Mouse (Mus musculus): ENCODE measurements around the gene Psmf1. TPM values are rescaled to one million over a fixed set of nuclear protein-coding genes. Genes with fewer than 3 reads are reported as not detected.
A peak's percentile ranks its signal among the peaks of the same experiment; 100 is the strongest.

Psmf1 gene
- polyA plus RNA-seq, 1 experiment from 2014 or later = 38.9 TPM

DNA sequence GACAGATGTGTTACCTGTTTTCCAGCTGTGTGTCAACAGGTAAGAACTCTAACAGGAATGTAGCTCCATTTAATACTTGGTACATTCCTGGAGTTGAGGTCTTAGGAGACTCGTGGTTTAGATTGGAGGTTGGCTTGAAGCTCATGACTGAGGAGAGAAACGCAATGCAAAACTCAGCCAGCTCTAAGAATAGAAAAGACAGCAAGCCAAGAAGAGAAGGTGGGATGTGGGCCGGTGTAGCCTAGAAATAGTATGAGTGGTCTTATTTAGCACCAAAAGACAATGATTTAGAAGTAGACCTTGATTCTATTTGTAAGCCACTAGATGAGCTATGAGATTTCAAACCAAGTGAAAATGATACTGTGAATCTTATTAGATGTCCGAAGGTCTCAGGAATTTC, 28.5 kb downstream of the Psmf1 start:
- Histone ChIP-seq H3K4me2 (ENCODE audit: low read depth, low read length) (no peak overlapping the region), H3K9me3 (ENCODE audit: control insufficient read depth, low read length) (no peaks in the 10 kb centered on the region), H3K27ac (replicated peaks; ENCODE audit: low read depth, low read length) (no peak overlapping the region), H3K27me3 (replicated peaks; ENCODE audit: control insufficient read depth, insufficient read depth, low read length) (no peaks in the 10 kb centered on the region), H3K36me3 (ENCODE audit: control insufficient read depth, insufficient read depth, low read length) (peaks cover 44% of the 10 kb centered on the region), H3K9ac (ENCODE audit: low read depth, low read length) (no peak overlapping the region), H3K4me3 (ENCODE audit: low read depth, low read length) (no peak overlapping the region), H3K4me1 (ENCODE audit: control insufficient read depth, insufficient read depth, low read length) (no peaks in the 10 kb centered on the region)
- DNase-seq (ENCODE audit: low spot score) (no peak), ATAC-seq (ENCODE audit: low read depth) (no peak)
- WGBS = 90% methylated on average over 4 of the region's 4 CpGs

DNA sequence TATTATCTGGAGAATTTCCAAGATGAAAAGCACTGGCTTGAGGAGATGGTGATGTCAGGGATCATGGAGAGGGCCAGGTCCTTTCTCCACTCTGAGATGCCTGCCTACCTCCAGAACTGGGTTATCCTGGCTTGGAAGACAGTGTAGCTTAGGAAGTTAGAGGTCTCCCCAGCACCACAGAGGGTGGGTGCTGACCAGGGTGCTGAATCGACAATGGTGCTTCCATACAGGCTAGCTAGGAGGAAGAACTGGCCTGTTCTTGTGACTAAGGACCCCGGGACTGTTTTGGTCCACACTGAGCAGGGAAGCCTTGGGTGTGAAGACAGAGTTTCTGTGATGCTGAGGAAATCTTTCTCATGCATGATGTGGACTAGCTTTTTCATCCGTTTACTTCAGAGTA, 31.3 kb downstream of the Psmf1 start:
- Histone ChIP-seq H3K9me3 (ENCODE audit: control insufficient read depth, low read length) (no peaks in the 10 kb centered on the region), H3K9ac (ENCODE audit: low read depth, low read length) (no peak overlapping the region), H3K36me3 (ENCODE audit: control insufficient read depth, insufficient read depth, low read length) (peaks cover 19% of the 10 kb centered on the region), H3K27ac (replicated peaks; ENCODE audit: low read depth, low read length) (no peak overlapping the region), H3K4me2 (ENCODE audit: low read depth, low read length) (no peak overlapping the region), H3K27me3 (replicated peaks; ENCODE audit: control insufficient read depth, insufficient read depth, low read length) (no peaks in the 10 kb centered on the region), H3K4me1 (ENCODE audit: control insufficient read depth, insufficient read depth, low read length) (no peaks in the 10 kb centered on the region), H3K4me3 (ENCODE audit: low read depth, low read length) (no peak overlapping the region)
- 0 out of 2 replicates have a peak, but pooled peaks have one; percentile 22 for ATAC-seq (ENCODE audit: low read depth)
- 28% methylated on average over 3 of the region's 3 CpGs for WGBS
- DNase-seq (ENCODE audit: low spot score) = peak; percentile 62

DNA sequence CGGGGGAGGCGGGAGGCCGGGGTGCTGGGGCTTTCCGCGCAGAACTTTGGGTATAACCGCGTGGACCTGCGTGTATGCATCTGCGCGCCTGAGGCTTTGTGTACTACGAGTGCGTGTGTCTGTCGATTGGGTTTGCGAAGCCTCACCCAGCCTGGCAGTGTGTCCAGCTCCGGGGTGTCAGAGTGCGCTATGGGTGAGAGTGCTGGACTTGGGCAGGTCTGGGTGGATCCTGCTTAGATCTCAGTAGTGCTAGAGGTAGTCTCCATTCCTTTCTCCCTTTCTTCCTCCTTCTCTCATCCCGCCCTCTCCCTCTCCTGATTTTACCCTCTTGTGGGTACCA, 41.2 kb downstream of the Psmf1 start:
- peak overlapping the region; percentile 74 for H3K9ac ChIP-seq (ENCODE audit: low read depth, low read length)
- H3K4me1 ChIP-seq (ENCODE audit: control insufficient read depth, insufficient read depth, low read length) = peaks cover 6% of the 10 kb centered on the region; the same call in 1 of the 2 replicates
- ATAC-seq (ENCODE audit: low read depth) (peak; percentile 47), DNase-seq (ENCODE audit: low spot score) (peak; percentile 30)
- H3K4me3 ChIP-seq (ENCODE audit: low read depth, low read length) = peak overlapping the region; percentile 66
- H3K36me3 ChIP-seq (ENCODE audit: control insufficient read depth, insufficient read depth, low read length) = no peaks in the 10 kb centered on the region
- no peak overlapping the region for H3K27ac ChIP-seq (replicated peaks; ENCODE audit: low read depth, low read length)
- H3K27me3 ChIP-seq (replicated peaks; ENCODE audit: control insufficient read depth, insufficient read depth, low read length) = peaks cover 40% of the 10 kb centered on the region
- H3K4me2 ChIP-seq (ENCODE audit: low read depth, low read length) = peak overlapping the region; percentile 100
- no peaks in the 10 kb centered on the region for H3K9me3 ChIP-seq (ENCODE audit: control insufficient read depth, low read length)
- WGBS = 3% methylated on average over 16 of the region's 17 CpGs

DNA sequence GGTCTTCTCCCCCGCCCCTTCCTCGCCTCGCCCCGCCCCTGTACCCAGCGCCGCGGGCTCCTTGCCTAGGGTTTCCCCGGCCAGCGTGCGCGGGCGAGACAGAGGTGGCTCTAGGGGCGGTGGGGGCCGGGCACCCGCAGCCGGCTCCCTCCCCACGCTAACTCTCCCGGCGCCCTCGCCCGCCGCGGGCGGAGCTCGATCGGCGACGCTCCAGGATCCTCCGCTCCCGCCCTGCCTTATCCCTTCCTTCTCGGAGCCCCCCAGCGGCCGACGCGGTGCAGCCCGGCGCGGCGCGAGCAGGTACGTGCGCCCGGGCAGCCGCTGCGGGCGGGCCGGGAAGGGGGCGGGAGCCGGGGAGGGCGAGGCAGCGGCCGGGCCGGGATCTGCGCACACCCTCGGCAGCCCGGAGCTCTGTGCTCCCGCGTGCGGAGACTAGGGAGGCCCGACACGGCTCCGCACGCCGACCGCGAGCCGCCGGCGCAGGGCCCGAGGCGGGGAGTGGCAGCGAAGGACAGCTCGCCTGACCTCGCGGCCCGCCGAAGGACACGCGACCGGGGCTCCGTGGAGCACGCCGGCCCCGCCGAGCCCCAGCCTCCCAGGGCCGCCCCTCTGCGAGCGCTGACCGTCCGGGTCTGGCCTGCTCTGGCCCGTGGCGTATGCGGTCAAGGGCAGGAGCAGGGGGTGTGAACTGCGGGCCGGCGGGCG, 41.7 kb downstream of the Psmf1 start:
- ATAC-seq (ENCODE audit: low read depth) = peak; percentile 93

DNA sequence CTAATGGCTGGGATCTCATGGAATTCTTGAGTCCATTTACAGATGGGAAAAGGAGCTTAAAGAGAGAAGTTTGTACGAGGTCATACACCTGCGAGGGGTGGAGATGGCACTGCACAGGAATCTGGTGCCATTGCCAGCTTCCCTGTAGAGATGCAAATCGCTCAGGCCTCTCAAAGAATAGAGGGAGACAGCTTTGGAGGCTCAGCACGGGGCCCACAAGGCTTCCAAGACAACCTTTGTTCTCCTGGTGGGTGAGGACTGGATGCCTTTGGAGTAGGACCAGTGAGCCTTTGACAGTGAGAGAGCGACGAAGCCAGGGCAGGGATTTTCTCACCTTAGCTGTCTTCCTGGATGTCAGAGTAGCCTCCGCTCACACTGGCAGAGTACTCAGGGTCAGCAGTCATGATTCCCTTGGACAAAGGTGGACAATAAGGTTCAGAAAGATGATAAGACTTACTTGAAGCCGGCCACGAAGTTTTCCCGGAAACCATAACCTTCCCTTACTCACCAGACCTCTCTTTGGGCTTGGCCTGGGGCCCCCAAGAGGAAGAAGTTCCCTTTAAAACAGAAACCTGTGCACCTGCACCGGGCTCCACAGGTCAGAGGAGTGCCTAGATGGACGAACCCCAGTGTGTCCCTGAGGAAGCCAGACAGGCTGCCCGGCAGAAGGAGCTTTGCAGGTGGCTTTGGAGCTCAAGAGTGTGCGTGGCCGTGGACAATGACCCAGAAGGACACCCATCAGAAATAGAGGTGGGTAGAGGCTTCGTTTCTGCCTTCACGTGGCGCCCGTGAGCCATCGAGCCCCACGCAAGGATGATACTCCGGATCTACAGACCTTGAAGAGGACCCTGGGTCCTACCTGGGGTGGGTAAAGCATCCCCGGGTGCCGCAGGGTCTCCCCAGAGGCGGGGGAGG, 42.5 kb downstream of the Psmf1 start, which contains the start of gene Tmem74b:
Tmem74b (plus strand) TSS at position 778 of the 915 bp plus-strand sequence.
- Histone ChIP-seq H3K4me1 (ENCODE audit: control insufficient read depth, insufficient read depth, low read length) (peaks cover 6% of the 10 kb centered on the region; the same call in 1 of the 2 replicates), H3K9me3 (ENCODE audit: control insufficient read depth, low read length) (no peaks in the 10 kb centered on the region), H3K4me3 (ENCODE audit: low read depth, low read length) (peak within 1 kb of the TSS; percentile 66), H3K27me3 (replicated peaks; ENCODE audit: control insufficient read depth, insufficient read depth, low read length) (peaks cover 40% of the 10 kb centered on the region), H3K4me2 (ENCODE audit: low read depth, low read length) (peak within 1 kb of the TSS; percentile 100), H3K9ac (ENCODE audit: low read depth, low read length) (peak within 1 kb of the TSS; percentile 74), H3K27ac (replicated peaks; ENCODE audit: low read depth, low read length) (no peak within 1 kb of the TSS), H3K36me3 (ENCODE audit: control insufficient read depth, insufficient read depth, low read length) (no peaks in the 10 kb centered on the region)
- WGBS = 5% methylated on average over 22 of the region's 25 CpGs
- no peak for ATAC-seq (ENCODE audit: low read depth)
- DNase-seq (ENCODE audit: low spot score) = no peak

More for the DNA sequence above, 41.7 kb downstream of the Psmf1 start:
- peaks cover 6% of the 10 kb centered on the region; the same call in 1 of the 2 replicates for H3K4me1 ChIP-seq (ENCODE audit: control insufficient read depth, insufficient read depth, low read length)
- H3K27me3 ChIP-seq (replicated peaks; ENCODE audit: control insufficient read depth, insufficient read depth, low read length) = peaks cover 40% of the 10 kb centered on the region
- no peak overlapping the region for H3K27ac ChIP-seq (replicated peaks; ENCODE audit: low read depth, low read length)
- 5% methylated on average over 7 of the region's 97 CpGs for WGBS
- peak overlapping the region; percentile 66 for H3K4me3 ChIP-seq (ENCODE audit: low read depth, low read length)
- peak overlapping the region; percentile 100 for H3K4me2 ChIP-seq (ENCODE audit: low read depth, low read length)
- peak overlapping the region; percentile 74 for H3K9ac ChIP-seq (ENCODE audit: low read depth, low read length)
- peak; percentile 62 for DNase-seq (ENCODE audit: low spot score)
- no peaks in the 10 kb centered on the region for H3K36me3 ChIP-seq (ENCODE audit: control insufficient read depth, insufficient read depth, low read length)
- H3K9me3 ChIP-seq (ENCODE audit: control insufficient read depth, low read length) = no peaks in the 10 kb centered on the region

DNA sequence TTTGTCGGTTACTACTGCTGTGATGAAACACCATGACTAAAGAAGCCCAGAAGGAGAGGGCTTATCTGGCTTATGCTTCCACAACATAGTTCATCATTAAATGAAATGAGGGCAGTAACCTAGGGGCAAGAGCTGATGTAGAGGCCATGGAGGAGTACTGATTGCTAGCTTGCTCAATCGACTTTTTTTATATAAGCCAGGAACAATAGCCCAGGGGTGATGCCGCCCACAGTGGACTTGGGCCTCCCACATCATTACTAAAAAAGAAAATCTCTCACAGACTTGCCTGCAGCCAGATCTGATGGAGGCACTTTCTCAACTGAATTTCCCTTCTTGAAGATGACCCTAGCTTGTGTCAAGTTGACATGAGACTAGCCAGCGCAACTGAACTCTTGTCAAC, 61.0 kb downstream of the Psmf1 start:
- 83% methylated on average over 4 of the region's 4 CpGs for WGBS
- H3K4me3 ChIP-seq (ENCODE audit: low read depth, low read length) = no peak overlapping the region
- H3K27me3 ChIP-seq (replicated peaks; ENCODE audit: control insufficient read depth, insufficient read depth, low read length) = no peaks in the 10 kb centered on the region

DNA sequence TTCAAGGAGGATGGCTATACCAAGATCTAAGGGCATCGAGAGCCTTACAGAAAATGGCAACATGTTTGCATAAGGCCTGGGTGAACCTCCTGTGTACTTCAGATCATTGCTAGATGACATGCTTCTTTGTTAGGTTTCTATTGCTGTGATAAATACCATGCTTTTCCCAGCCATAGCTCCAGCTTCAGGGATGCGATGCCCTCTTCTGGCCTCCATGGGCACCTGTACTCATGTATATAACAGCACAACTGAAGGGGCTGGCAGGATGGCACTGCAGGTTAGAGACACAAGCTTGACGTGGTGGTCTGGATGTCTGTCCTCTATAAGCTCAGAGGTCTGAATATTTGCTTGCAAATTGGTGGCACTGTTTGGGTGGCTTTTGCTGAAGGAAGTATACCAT, 61.6 kb downstream of the Psmf1 start:
- H3K4me1 ChIP-seq (ENCODE audit: control insufficient read depth, insufficient read depth, low read length) = no peaks in the 10 kb centered on the region
- H3K27me3 ChIP-seq (replicated peaks; ENCODE audit: control insufficient read depth, insufficient read depth, low read length) = no peaks in the 10 kb centered on the region
- no peak overlapping the region for H3K4me3 ChIP-seq (ENCODE audit: low read depth, low read length)
- H3K27ac ChIP-seq (replicated peaks; ENCODE audit: low read depth, low read length) = no peak overlapping the region
- DNase-seq (ENCODE audit: low spot score) (peak; percentile 26), ATAC-seq (ENCODE audit: low read depth) (no peak)
- H3K9ac ChIP-seq (ENCODE audit: low read depth, low read length) = no peak overlapping the region
- 61% methylated on average over 3 of the region's 3 CpGs for WGBS
- H3K36me3 ChIP-seq (ENCODE audit: control insufficient read depth, insufficient read depth, low read length) = no peaks in the 10 kb centered on the region
- H3K9me3 ChIP-seq (ENCODE audit: control insufficient read depth, low read length) = no peaks in the 10 kb centered on the region
- no peak overlapping the region for H3K4me2 ChIP-seq (ENCODE audit: low read depth, low read length)

More for the DNA sequence above, 61.0 kb downstream of the Psmf1 start:
- Histone ChIP-seq H3K4me1 (ENCODE audit: control insufficient read depth, insufficient read depth, low read length) (no peaks in the 10 kb centered on the region), H3K36me3 (ENCODE audit: control insufficient read depth, insufficient read depth, low read length) (no peaks in the 10 kb centered on the region), H3K9ac (ENCODE audit: low read depth, low read length) (no peak overlapping the region), H3K27ac (replicated peaks; ENCODE audit: low read depth, low read length) (no peak overlapping the region), H3K4me2 (ENCODE audit: low read depth, low read length) (no peak overlapping the region), H3K9me3 (ENCODE audit: control insufficient read depth, low read length) (no peaks in the 10 kb centered on the region)
- DNase-seq (ENCODE audit: low spot score) (no peak), ATAC-seq (ENCODE audit: low read depth) (no peak)

DNA sequence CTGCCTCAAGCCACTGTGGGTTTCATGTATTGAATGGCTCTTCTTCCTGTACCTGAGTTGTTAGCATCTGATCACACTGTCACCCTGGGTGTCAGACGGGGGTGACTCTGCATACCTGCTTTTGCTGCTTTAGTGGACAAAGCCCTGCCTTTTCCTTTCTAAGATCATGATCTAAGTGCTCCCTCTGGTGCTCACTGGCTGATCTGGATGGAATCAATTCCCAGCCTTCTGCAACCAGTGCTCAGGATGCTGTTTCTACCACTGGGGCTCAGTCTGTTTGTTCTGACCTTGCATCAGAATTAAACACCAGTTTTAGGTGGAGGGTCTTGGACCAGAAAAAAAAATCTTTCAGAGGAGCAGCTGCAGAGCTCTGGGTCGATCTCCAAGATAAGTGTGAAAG, 67.8 kb downstream of the Psmf1 start:
- WGBS = 54% methylated on average over 2 of the region's 2 CpGs
- no peak overlapping the region for H3K4me2 ChIP-seq (ENCODE audit: low read depth, low read length)
- H3K27ac ChIP-seq (replicated peaks; ENCODE audit: low read depth, low read length) = no peak overlapping the region
- no peaks in the 10 kb centered on the region for H3K36me3 ChIP-seq (ENCODE audit: control insufficient read depth, insufficient read depth, low read length)
- ATAC-seq (ENCODE audit: low read depth) (no peak), DNase-seq (ENCODE audit: low spot score) (peak; percentile 12)
- no peaks in the 10 kb centered on the region for H3K4me1 ChIP-seq (ENCODE audit: control insufficient read depth, insufficient read depth, low read length)
- H3K27me3 ChIP-seq (replicated peaks; ENCODE audit: control insufficient read depth, insufficient read depth, low read length) = no peaks in the 10 kb centered on the region
- no peak overlapping the region for H3K9ac ChIP-seq (ENCODE audit: low read depth, low read length)
- no peaks in the 10 kb centered on the region for H3K9me3 ChIP-seq (ENCODE audit: control insufficient read depth, low read length)
- H3K4me3 ChIP-seq (ENCODE audit: low read depth, low read length) = no peak overlapping the region

Data from embryonic facial prominence, embryonic 14.5 days (tissue).